Mouse (Mus musculus): ENCODE data around the gene Ercc4. TPM values are rescaled to one million over a fixed set of nuclear protein-coding genes. Genes with fewer than 3 reads are reported as not detected.
"Not testable (repeated sequence)": the region's sequence is repeated elsewhere in the genome, so short reads cannot be mapped to it uniquely, and the experiment has no call there.

The Ercc4 gene
- total RNA-seq (2021): 1 to 10 TPM; 7.9 to 8.8 TPM

- intact Hi-C loops (cut with DNase I): no loop called here
- DNase-seq: peak; percentile 98
Measured at GRCm38 (mm10) chr16:13109156-13109989, at the start of gene Ercc4. Gene Ercc4 (plus strand): TSS chr16:13109684.

GRCm38 (mm10) chr16:13061113-13061512 lies 48.4 kb upstream of the Ercc4 start:
- intact Hi-C loops (cut with DNase I): no loop called here

GRCm38 (mm10) chr16:13074176-13074575 lies 35.3 kb upstream of the Ercc4 start:
- intact Hi-C loops (cut with DNase I): no loop called here
- no peak for DNase-seq

More at GRCm38 (mm10) chr16:13061113-13061512, 48.4 kb upstream of the Ercc4 start:
- DNase-seq: no peak

- no peak for DNase-seq
- intact Hi-C loops (cut with DNase I): no loop called here
Measured at GRCm38 (mm10) chr16:13080161-13080560, 29.3 kb upstream of the Ercc4 start.

- intact Hi-C loops (cut with DNase I): no loop called here
- DNase-seq: no peak
Measured at GRCm38 (mm10) chr16:13083155-13083798, 26.2 kb upstream of the Ercc4 start.

GRCm38 (mm10) chr16:13108356-13108755 lies 1.1 kb upstream of the Ercc4 start:
- no peak for DNase-seq
- intact Hi-C loops (cut with DNase I): no loop called here

- no peak for DNase-seq
- intact Hi-C loops (cut with DNase I): loop anchor here (10.0 kb wide), 3 partner anchors 425 to 625 kb away; partner anchors contain the start of gene Pla2g10
Measured at GRCm38 (mm10) chr16:13109990-13110595, 609 bp downstream of the Ercc4 start.

- DNase-seq: no peak
- intact Hi-C loops (cut with DNase I): loop anchor here (10.0 kb wide), 3 partner anchors 420 to 620 kb away; partner anchors contain the start of gene Pla2g10
Measured at GRCm38 (mm10) chr16:13114821-13115220, 5.3 kb downstream of the Ercc4 start.

- DNase-seq: not testable (repeated sequence)
- intact Hi-C loops (cut with DNase I): loop anchor here (10.0 kb wide), 3 partner anchors 419 to 619 kb away; partner anchors contain the start of gene Pla2g10
Measured at GRCm38 (mm10) chr16:13115466-13115865, 6.0 kb downstream of the Ercc4 start.

- peak; percentile 27 to 43 for DNase-seq
- intact Hi-C loops (cut with DNase I): loop anchor here (1.0 to 10.0 kb wide), 5 partner anchors 292 to 617 kb away; partner anchors contain the start of gene Pla2g10
Measured at GRCm38 (mm10) chr16:13117299-13117966, 7.9 kb downstream of the Ercc4 start.

- intact Hi-C loops (cut with DNase I): loop anchor here (1.0 to 10.0 kb wide), 5 partner anchors 291 to 617 kb away; partner anchors contain the start of gene Pla2g10
- no peak for DNase-seq
Measured at GRCm38 (mm10) chr16:13117967-13118430, 8.5 kb downstream of the Ercc4 start.

- intact Hi-C loops (cut with DNase I): loop anchor here (10.0 kb wide), 3 partner anchors 416 to 616 kb away; partner anchors contain the start of gene Pla2g10
- DNase-seq: no peak
Measured at GRCm38 (mm10) chr16:13118754-13119294, 9.3 kb downstream of the Ercc4 start.

- intact Hi-C loops (cut with DNase I): loop anchor here (10.0 kb wide), 3 partner anchors 415 to 615 kb away; partner anchors contain the start of gene Pla2g10
- DNase-seq: no peak
Measured at GRCm38 (mm10) chr16:13119641-13120350, 10.3 kb downstream of the Ercc4 start.

GRCm38 (mm10) chr16:13125357-13125756 lies 15.9 kb downstream of the Ercc4 start:
- intact Hi-C loops (cut with DNase I): no loop called here
- DNase-seq: no peak

- intact Hi-C loops (cut with DNase I): no loop called here
- no peak for DNase-seq
Measured at GRCm38 (mm10) chr16:13127566-13127965, 18.1 kb downstream of the Ercc4 start.

GRCm38 (mm10) chr16:13130412-13130811 lies 20.9 kb downstream of the Ercc4 start:
- DNase-seq: peak; percentile 19 to 47

GRCm38 (mm10) chr16:13141220-13141619 lies 31.7 kb downstream of the Ercc4 start:
- DNase-seq: no peak
- intact Hi-C loops (cut with DNase I): no loop called here

More at GRCm38 (mm10) chr16:13130412-13130811, 20.9 kb downstream of the Ercc4 start:
- intact Hi-C loops (cut with DNase I): no loop called here

GRCm38 (mm10) chr16:13143932-13144331 lies 34.4 kb downstream of the Ercc4 start:
- no peak for DNase-seq
- intact Hi-C loops (cut with DNase I): no loop called here

Data from heart, postnatal 36 days (tissue).